In genomic region chr8:110267268-110267667, GRCm38 (mm10) we compare ENCODE assay signal across 9 mouse cellular contexts. TPM values are rescaled to one million over a fixed set of nuclear protein-coding genes. Genes with fewer than 3 reads are reported as not detected.
DNase-seq lines count a peak whose midpoint lies in the region; ATAC-seq lines count a peak whose summit lies in the region.
"Had no signal": no experiment of that assay in that cellular context is flagged by ENCODE, and none has a peak within 500 bp of the region (broad histone marks: within the 10 kb centered on the region; RNA-seq: fewer than 3 reads in every experiment).

No protein-coding gene starts in this region.

- H3K27me3 ChIP-seq in lung, embryonic 16.5 days (ENCODE audit: control insufficient read depth, insufficient read depth, low read depth, low read length), result no peaks in the 10 kb centered on the region
- no peaks in the 10 kb centered on the region for H3K27me3 ChIP-seq in forebrain, embryonic 11.5 days (ENCODE audit: control insufficient read depth, insufficient read depth, low read length)
- no peaks in the 10 kb centered on the region for H3K27me3 ChIP-seq in limb, embryonic 13.5 days
- H3K27me3 ChIP-seq in stomach, embryonic 15.5 days (replicated peaks), result no peaks in the 10 kb centered on the region

- peaks cover 5% of the 10 kb centered on the region; the same call in 1 of the 2 replicates for H3K4me1 ChIP-seq in lung, embryonic 16.5 days (replicated peaks; ENCODE audit: control insufficient read depth, insufficient read depth, low read length)
- H3K4me1 ChIP-seq in forebrain, embryonic 11.5 days (replicated peaks; ENCODE audit: control insufficient read depth, insufficient read depth, low read length), result 0 out of 2 replicates have a peak, but pooled peaks cover 4% of the 10 kb centered on the region
- H3K4me1 ChIP-seq in limb, embryonic 13.5 days, result peaks cover 9% of the 10 kb centered on the region
- no peaks in the 10 kb centered on the region for H3K4me1 ChIP-seq in stomach, embryonic 15.5 days

- peak overlapping the region; percentile 49 for H3K4me3 ChIP-seq in lung, embryonic 16.5 days (ENCODE audit: low read length)
- peak overlapping the region; percentile 42 for H3K4me3 ChIP-seq in forebrain, embryonic 11.5 days (ENCODE audit: low read depth, low read length)
- peak overlapping the region; percentile 44 for H3K4me3 ChIP-seq in limb, embryonic 13.5 days
- H3K4me3 ChIP-seq in stomach, embryonic 15.5 days (replicated peaks), result peak overlapping the region; percentile 37
- H3K4me3 ChIP-seq: megakaryocyte, embryonic 14.5 days had no signal

- no peak for DNase-seq in lung, postnatal 4 days
- peak; percentile 53 for DNase-seq in forebrain, embryonic 11.5 days (ENCODE audit: low spot score)
- no peak for DNase-seq in right cerebral cortex, postnatal 25 days
- no peak for DNase-seq in adrenal gland, adult 2 months
- no peak for DNase-seq in adrenal gland, adult 18-20 months (ENCODE audit: low spot score in 2 of 2)

- no peak overlapping the region for H3K27ac ChIP-seq in lung, embryonic 16.5 days (ENCODE audit: low read length)
- H3K27ac ChIP-seq in forebrain, embryonic 11.5 days (ENCODE audit: low read depth, low read length), result no peak overlapping the region
- no peak overlapping the region for H3K27ac ChIP-seq in limb, embryonic 13.5 days
- H3K27ac ChIP-seq in stomach, embryonic 15.5 days, result no peak overlapping the region

- H3K9me3 ChIP-seq in lung, embryonic 16.5 days (ENCODE audit: control insufficient read depth, low read length), result no peaks in the 10 kb centered on the region
- H3K9me3 ChIP-seq in forebrain, embryonic 11.5 days (ENCODE audit: control insufficient read depth, low read length), result no peaks in the 10 kb centered on the region
- no peaks in the 10 kb centered on the region for H3K9me3 ChIP-seq in limb, embryonic 13.5 days
- no peaks in the 10 kb centered on the region for H3K9me3 ChIP-seq in stomach, embryonic 15.5 days

- H3K36me3 ChIP-seq in lung, embryonic 16.5 days (ENCODE audit: control insufficient read depth, insufficient read depth, low read length), result no peaks in the 10 kb centered on the region
- H3K36me3 ChIP-seq in forebrain, embryonic 11.5 days (ENCODE audit: control insufficient read depth, insufficient read depth, low read length), result no peaks in the 10 kb centered on the region
- no peaks in the 10 kb centered on the region for H3K36me3 ChIP-seq in limb, embryonic 13.5 days
- H3K36me3 ChIP-seq in stomach, embryonic 15.5 days, result no peaks in the 10 kb centered on the region

- peak; percentile 52; the same call in 1 of the 2 replicates for ATAC-seq in lung, embryonic 16.5 days (ENCODE audit: low read depth)
- ATAC-seq in forebrain, embryonic 11.5 days (replicated peaks; ENCODE audit: low FRiP score), result 0 out of 2 replicates have a peak, but pooled peaks have one; percentile 64
- peak; percentile 16; the same call in 1 of the 2 replicates for ATAC-seq in limb, embryonic 13.5 days (ENCODE audit: low FRiP score, low read depth)
- ATAC-seq in stomach, embryonic 15.5 days (ENCODE audit: insufficient read depth, low FRiP score, low read depth), result no peak

- H3K9ac ChIP-seq in lung, embryonic 16.5 days (ENCODE audit: low read length), result peak overlapping the region; percentile 34
- H3K9ac ChIP-seq in forebrain, embryonic 11.5 days (ENCODE audit: low read length), result peak overlapping the region; percentile 63
- H3K9ac ChIP-seq in limb, embryonic 13.5 days, result peak overlapping the region; percentile 65
- no peak overlapping the region for H3K9ac ChIP-seq in stomach, embryonic 15.5 days

- WGBS in lung, embryonic 16.5 days, result 6% methylated on average over 12 of the region's 12 CpGs
- WGBS in forebrain, embryonic 11.5 days, result 11% methylated on average over 12 of the region's 12 CpGs
- 10% methylated on average over 12 of the region's 12 CpGs for WGBS in limb, embryonic 13.5 days
- 8% methylated on average over 12 of the region's 12 CpGs for WGBS in stomach, embryonic 15.5 days

- H3K4me2 ChIP-seq in lung, embryonic 16.5 days (ENCODE audit: low read depth, low read length), result peak overlapping the region; percentile 64
- H3K4me2 ChIP-seq in forebrain, embryonic 11.5 days (ENCODE audit: low read depth, low read length, severe bottlenecking), result peak overlapping the region; percentile 77
- H3K4me2 ChIP-seq in limb, embryonic 13.5 days (replicated peaks), result peak overlapping the region; percentile 68
- peak overlapping the region; percentile 64 for H3K4me2 ChIP-seq in stomach, embryonic 15.5 days

RNA-seq across cellular contexts. Expression of gene Hydin, which starts 0.5 kb away (rescaled TPM):
- polyA plus RNA-seq in lung, embryonic 16.5 days (2015; fragmentation: Nextera tagmentation; extraction: Ambion mirVana), result 0.79 and 1.1 TPM in 2 replicates
- 0.05 and 0.15 TPM in 2 replicates for polyA plus RNA-seq in forebrain, embryonic 11.5 days (2014; fragmentation: Nextera tagmentation; extraction: Ambion mirVana)
- polyA plus RNA-seq in limb, embryonic 13.5 days (2015; fragmentation: Nextera tagmentation; extraction: Ambion mirVana), result 0.28 and 0.31 TPM in 2 replicates
- 0.17 and 0.32 TPM in 2 replicates for polyA plus RNA-seq in stomach, embryonic 15.5 days (2015; fragmentation: Nextera tagmentation; extraction: Ambion mirVana)
- total RNA-seq in adrenal gland, adult 2 months (2021), result under 1 TPM; 0.10 to 0.17 TPM
- polyA plus RNA-seq in adrenal gland, adult 2 months (2012; rRNA removed), result 0.03 and 0.09 TPM in 2 replicates
- total RNA-seq in adrenal gland, adult 18-20 months (2021), result under 1 TPM; 0.03 to 0.17 TPM

RNA-seq across cellular contexts. Expression of gene Cmtr2, which starts 51.8 kb away (rescaled TPM):
- 7.1 and 8.5 TPM in 2 replicates for polyA plus RNA-seq in lung, embryonic 16.5 days (2015; fragmentation: Nextera tagmentation; extraction: Ambion mirVana)
- 10.4 and 12.1 TPM in 2 replicates for polyA plus RNA-seq in forebrain, embryonic 11.5 days (2014; fragmentation: Nextera tagmentation; extraction: Ambion mirVana)
- 7.6 and 8.0 TPM in 2 replicates for polyA plus RNA-seq in limb, embryonic 13.5 days (2015; fragmentation: Nextera tagmentation; extraction: Ambion mirVana)
- 8.7 and 8.8 TPM in 2 replicates for polyA plus RNA-seq in stomach, embryonic 15.5 days (2015; fragmentation: Nextera tagmentation; extraction: Ambion mirVana)
- 1 to 10 TPM; 8.5 to 8.7 TPM for total RNA-seq in adrenal gland, adult 2 months (2021)
- 2.8 and 4.8 TPM in 2 replicates for polyA plus RNA-seq in adrenal gland, adult 2 months (2012; rRNA removed)
- total RNA-seq in adrenal gland, adult 18-20 months (2021), result 1 to 10 TPM; 7.3 to 8.0 TPM
